Mouse (Mus musculus): Measurements from ENCODE around the gene Sez6l.

GRCm38 (mm10) chr5:112394415-112394763 lies 182.6 kb downstream of the Sez6l start:
- no peak for TF ChIP-seq ZNF384 (IDR thresholded peaks at IDR 0.05; ENCODE audit: low read depth, low read length)
- no peak for TF ChIP-seq MAFK (IDR thresholded peaks at IDR 0.05; ENCODE audit: insufficient read depth, low read depth, low read length)
- TF ChIP-seq HCFC1 (IDR thresholded peaks at IDR 0.05; ENCODE audit: borderline replicate concordance, insufficient read depth, low read length), result no peak

Data from ES-E14 (cell line).